Comparison of ENCODE assay signal across 10 mouse cellular contexts in the genomic region with DNA sequence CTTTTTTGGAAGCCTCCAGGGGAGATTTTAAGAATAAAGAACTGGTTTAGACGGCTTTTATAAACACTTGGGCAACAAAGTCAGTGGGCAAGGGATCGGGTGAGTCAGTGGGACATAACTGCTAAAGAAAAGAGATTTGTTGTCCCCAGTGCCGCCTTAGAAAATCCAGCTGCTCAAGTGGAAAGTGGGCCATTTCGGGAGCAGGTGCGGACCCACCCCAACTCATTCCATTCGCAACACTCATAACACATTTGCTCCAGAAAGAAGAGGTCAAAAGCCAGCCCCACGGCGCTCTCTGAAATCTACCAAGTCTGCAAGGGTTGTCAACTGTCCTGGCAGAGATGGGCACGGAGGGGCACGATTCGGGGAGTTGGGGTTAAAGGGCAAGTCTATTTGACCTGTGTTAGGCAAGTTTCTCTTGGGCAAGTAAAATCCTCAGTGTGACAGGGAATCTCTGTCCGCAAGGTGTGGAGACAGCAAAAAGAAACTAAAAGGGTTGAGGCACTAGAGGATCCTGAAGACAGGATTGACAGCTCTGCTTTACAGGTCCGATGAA. TPM values are rescaled to one million over a fixed set of nuclear protein-coding genes. Genes with fewer than 3 reads are reported as not detected.
A peak's percentile ranks its signal among the peaks of the same experiment; 100 is the strongest.
DNase-seq lines count a peak whose midpoint lies in the region; ATAC-seq and TF ChIP-seq lines count a peak whose summit lies in the region.
"Had no signal": no experiment of that assay in that cellular context is flagged by ENCODE, and none has a peak within 500 bp of the region (broad histone marks: within the 10 kb centered on the region; RNA-seq: fewer than 3 reads in every experiment).

No protein-coding gene starts in this region.

- H3K4me1 ChIP-seq in heart, embryonic 16.5 days (ENCODE audit: control insufficient read depth, insufficient read depth, low read length) = peaks cover 11% of the 10 kb centered on the region
- 0 out of 2 replicates have a peak, but pooled peaks cover 3% of the 10 kb centered on the region for H3K4me1 ChIP-seq in embryonic facial prominence, embryonic 11.5 days (ENCODE audit: control insufficient read depth, insufficient read depth, low read length)
- H3K4me1 ChIP-seq in intestine, postnatal 0 days (replicated peaks; ENCODE audit: control insufficient read depth, insufficient read depth, low read length) = 0 out of 2 replicates have a peak, but pooled peaks cover 3% of the 10 kb centered on the region
- H3K4me1 ChIP-seq in midbrain, embryonic 15.5 days = peaks cover 9% of the 10 kb centered on the region; the same call in 1 of the 2 replicates

- ATAC-seq in heart, embryonic 16.5 days (replicated peaks; ENCODE audit: extremely low read depth, insufficient read depth, low FRiP score) = no peak
- no peak for ATAC-seq in embryonic facial prominence, embryonic 11.5 days (replicated peaks; ENCODE audit: insufficient number of reproducible peaks, low FRiP score, low TSS enrichment, low read depth)
- no peak for ATAC-seq in intestine, postnatal 0 days
- no peak for ATAC-seq in midbrain, embryonic 15.5 days (replicated peaks)

- TF ChIP-seq CTCF in intestine, postnatal 0 days (IDR thresholded peaks at IDR 0.05; ENCODE audit: low read depth) = no peak

- peak overlapping the region; percentile 92 for H3K4me2 ChIP-seq in heart, embryonic 16.5 days (ENCODE audit: low read depth, low read length)
- peak overlapping the region; percentile 98 for H3K4me2 ChIP-seq in embryonic facial prominence, embryonic 11.5 days (ENCODE audit: low read depth, low read length)
- H3K4me2 ChIP-seq in intestine, postnatal 0 days (replicated peaks; ENCODE audit: low read depth) = peak overlapping the region; percentile 72
- peak overlapping the region; percentile 87 for H3K4me2 ChIP-seq in midbrain, embryonic 15.5 days

- intact Hi-C loops in heart, postnatal 36 days (cut with DNase I) = no loop called here

- 67% methylated on average over 13 of the region's 13 CpGs for WGBS in heart, embryonic 16.5 days
- 56% methylated on average over 13 of the region's 13 CpGs for WGBS in embryonic facial prominence, embryonic 11.5 days
- 62% methylated on average over 13 of the region's 13 CpGs for WGBS in intestine, postnatal 0 days
- WGBS in midbrain, embryonic 15.5 days = 56% methylated on average over 13 of the region's 13 CpGs

- no peak overlapping the region for H3K27ac ChIP-seq in heart, embryonic 16.5 days (ENCODE audit: low read length)
- no peak overlapping the region for H3K27ac ChIP-seq in embryonic facial prominence, embryonic 11.5 days (replicated peaks; ENCODE audit: low read depth, low read length)
- no peak overlapping the region for H3K27ac ChIP-seq in intestine, postnatal 0 days (ENCODE audit: low read depth, low read length)
- no peak overlapping the region for H3K27ac ChIP-seq in midbrain, embryonic 15.5 days
- H3K27ac ChIP-seq: macrophage had no signal

- H3K27me3 ChIP-seq in heart, embryonic 16.5 days (ENCODE audit: control insufficient read depth, insufficient read depth, low read length) = peaks cover 6% of the 10 kb centered on the region; the same call in 1 of the 2 replicates
- H3K27me3 ChIP-seq in embryonic facial prominence, embryonic 11.5 days (ENCODE audit: control insufficient read depth, insufficient read depth, low read length) = peaks cover 14% of the 10 kb centered on the region
- H3K27me3 ChIP-seq in intestine, postnatal 0 days (replicated peaks; ENCODE audit: control insufficient read depth, insufficient read depth, low read length) = no peaks in the 10 kb centered on the region
- peaks cover 7% of the 10 kb centered on the region; the same call in 1 of the 2 replicates for H3K27me3 ChIP-seq in midbrain, embryonic 15.5 days (replicated peaks)

- peak overlapping the region; percentile 84 for H3K9ac ChIP-seq in heart, embryonic 16.5 days (ENCODE audit: low read length)
- H3K9ac ChIP-seq in embryonic facial prominence, embryonic 11.5 days (replicated peaks; ENCODE audit: low read length) = no peak overlapping the region
- H3K9ac ChIP-seq in intestine, postnatal 0 days (ENCODE audit: low read depth, low read length) = 0 out of 2 replicates have a peak overlapping the region, but pooled peaks have one; percentile 68
- peak overlapping the region; percentile 74 for H3K9ac ChIP-seq in midbrain, embryonic 15.5 days

- no peaks in the 10 kb centered on the region for H3K36me3 ChIP-seq in heart, embryonic 16.5 days (ENCODE audit: control insufficient read depth, insufficient read depth)
- H3K36me3 ChIP-seq in embryonic facial prominence, embryonic 11.5 days (replicated peaks; ENCODE audit: control insufficient read depth, insufficient read depth, low read depth, low read length) = no peaks in the 10 kb centered on the region
- no peaks in the 10 kb centered on the region for H3K36me3 ChIP-seq in intestine, postnatal 0 days (ENCODE audit: control insufficient read depth, insufficient read depth)
- no peaks in the 10 kb centered on the region for H3K36me3 ChIP-seq in midbrain, embryonic 15.5 days (replicated peaks)

- H3K4me3 ChIP-seq in heart, embryonic 16.5 days (ENCODE audit: low read length) = peak overlapping the region; percentile 79
- H3K4me3 ChIP-seq in embryonic facial prominence, embryonic 11.5 days (ENCODE audit: low read depth, low read length) = peak overlapping the region; percentile 63
- H3K4me3 ChIP-seq in intestine, postnatal 0 days (ENCODE audit: low read depth, low read length) = peak overlapping the region; percentile 66
- H3K4me3 ChIP-seq in midbrain, embryonic 15.5 days = peak overlapping the region; percentile 84

- H3K9me3 ChIP-seq in heart, embryonic 16.5 days (replicated peaks; ENCODE audit: control insufficient read depth, low read length) = no peaks in the 10 kb centered on the region
- H3K9me3 ChIP-seq in embryonic facial prominence, embryonic 11.5 days (replicated peaks; ENCODE audit: control insufficient read depth, low read length) = no peaks in the 10 kb centered on the region
- no peaks in the 10 kb centered on the region for H3K9me3 ChIP-seq in intestine, postnatal 0 days (ENCODE audit: control insufficient read depth)
- no peaks in the 10 kb centered on the region for H3K9me3 ChIP-seq in midbrain, embryonic 15.5 days

- no peak for DNase-seq in heart, postnatal 36 days
- DNase-seq in embryonic facial prominence, embryonic 11.5 days (ENCODE audit: low spot score) = no peak
- DNase-seq in embryo, embryonic 11 days = no peak
- DNase-seq in cerebellum, postnatal 36 days = no peak
- no peak for DNase-seq in gastrocnemius, adult 18-20 months (ENCODE audit: low spot score)
- DNase-seq: cerebellum, adult 2 months had no signal

RNA-seq across cellular contexts. Expression of gene Cobl, which starts 1.1 kb away (rescaled TPM):
- 43.0 and 45.4 TPM in 2 replicates for polyA plus RNA-seq in heart, embryonic 16.5 days (2015; fragmentation: Nextera tagmentation; extraction: Ambion mirVana)
- 10 to 100 TPM; 16.7 to 28.2 TPM for total RNA-seq in heart, postnatal 36 days (2021)
- polyA plus RNA-seq in embryonic facial prominence, embryonic 11.5 days (2014; fragmentation: Nextera tagmentation; extraction: Ambion mirVana) = 3.6 and 3.8 TPM in 2 replicates
- polyA plus RNA-seq in intestine, postnatal 0 days (2015; fragmentation: Nextera tagmentation; extraction: Ambion mirVana) = 6.3 and 8.5 TPM in 2 replicates
- polyA plus RNA-seq in midbrain, embryonic 15.5 days (2015; fragmentation: Nextera tagmentation; extraction: Ambion mirVana) = 16.1 and 16.8 TPM in 2 replicates
- 100 to 1,000 TPM; 121 to 139 TPM for total RNA-seq in gastrocnemius, adult 18-20 months (2021)
- polyA plus RNA-seq: macrophage had no signal
